Mouse (Mus musculus) cerebellum, adult 2 months (tissue): ENCODE data around the gene Lsm4.

Experiments used
- CTCF ChIP-seq: fragments of 200-500 bp; IDR thresholded peaks from 2 replicates; pipeline ENCODE4 v1.5.1; 2011; ENCODE audit warnings: low read depth, mild to moderate bottlenecking, control low read depth, low read length, moderate library complexity, borderline replicate concordance; ENCODE audit not compliant: insufficient read depth
- POLR2A ChIP-seq: fragments of 200-500 bp; IDR thresholded peaks from 2 replicates; pipeline ENCODE4 v1.6.1; 2011; ENCODE audit warnings: low read length, control low read depth, borderline replicate concordance; ENCODE audit not compliant: insufficient read depth

- TF ChIP-seq CTCF (no peak), POLR2A (no peak)
Measured at GRCm38 (mm10) chr8:70654121-70654520, 18.9 kb upstream of the Lsm4 start.
